Mouse (Mus musculus) T-helper 2 cell (primary cell): Measurements from ENCODE around the gene Krt15.

Experiments
- in situ Hi-C: fragments of 300-600 bp; cut with MboI, MseI; formaldehyde crosslinking; loops from one replicate; pipeline ENCODE4 v1.15.1; 2025; ENCODE audit warnings: high pct_unique_total_duplicates

Krt15 gene

GRCm38 (mm10) chr11:100135731-100136130 is at the start of gene Krt15:
Gene Krt15 (minus strand): TSS chr11:100135928.
- in situ Hi-C loops, result no loop called here

GRCm38 (mm10) chr11:100181725-100182124 is 46.0 kb upstream of the Krt15 start:
- in situ Hi-C loops, result no loop called here

GRCm38 (mm10) chr11:100179260-100179659 is 43.5 kb upstream of the Krt15 start:
- in situ Hi-C loops, result no loop called here

- in situ Hi-C loops, result no loop called here
Observed at GRCm38 (mm10) chr11:100178307-100178706, 42.6 kb upstream of the Krt15 start.

GRCm38 (mm10) chr11:100176791-100177190 is 41.1 kb upstream of the Krt15 start:
- in situ Hi-C loops, result no loop called here

- in situ Hi-C loops, result loop anchor here (10.0 kb wide), 1 partner anchor 116 kb away; no protein-coding TSS in a partner anchor
Observed at GRCm38 (mm10) chr11:100168765-100169762, 33.3 kb upstream of the Krt15 start.

- in situ Hi-C loops, result loop anchor here (10.0 kb wide), 1 partner anchor 117 kb away; no protein-coding TSS in a partner anchor
Observed at GRCm38 (mm10) chr11:100168071-100168470, 32.3 kb upstream of the Krt15 start.

- in situ Hi-C loops, result loop anchor here (10.0 kb wide), 1 partner anchor 120 kb away; no protein-coding TSS in a partner anchor
Observed at GRCm38 (mm10) chr11:100164392-100164791, 28.7 kb upstream of the Krt15 start.

- in situ Hi-C loops, result no loop called here
Observed at GRCm38 (mm10) chr11:100157908-100158477, 22.3 kb upstream of the Krt15 start.

- in situ Hi-C loops, result no loop called here
Observed at GRCm38 (mm10) chr11:100157331-100157730, 21.6 kb upstream of the Krt15 start.

GRCm38 (mm10) chr11:100155497-100156255 is 19.9 kb upstream of the Krt15 start:
- in situ Hi-C loops, result no loop called here

- in situ Hi-C loops, result no loop called here
Observed at GRCm38 (mm10) chr11:100148615-100149330, 13.0 kb upstream of the Krt15 start, which contains the start of gene Krt19. Gene Krt19 (minus strand): TSS chr11:100148665.

GRCm38 (mm10) chr11:100147566-100148353 is 12.0 kb upstream of the Krt15 start:
- in situ Hi-C loops, result no loop called here

GRCm38 (mm10) chr11:100145858-100146560 is 10.3 kb upstream of the Krt15 start:
- in situ Hi-C loops, result no loop called here

GRCm38 (mm10) chr11:100145104-100145503 is 9.4 kb upstream of the Krt15 start:
- in situ Hi-C loops, result no loop called here

- in situ Hi-C loops, result no loop called here
Observed at GRCm38 (mm10) chr11:100140966-100141365, 5.2 kb upstream of the Krt15 start.

GRCm38 (mm10) chr11:100139391-100139790 is 3.7 kb upstream of the Krt15 start:
- in situ Hi-C loops, result no loop called here

GRCm38 (mm10) chr11:100138809-100139208 is 3.1 kb upstream of the Krt15 start:
- in situ Hi-C loops, result no loop called here

- in situ Hi-C loops, result no loop called here
Observed at GRCm38 (mm10) chr11:100137693-100138092, 2.0 kb upstream of the Krt15 start.

- in situ Hi-C loops, result no loop called here
Observed at GRCm38 (mm10) chr11:100136559-100136958, 831 bp upstream of the Krt15 start.
